In the genomic region with DNA sequence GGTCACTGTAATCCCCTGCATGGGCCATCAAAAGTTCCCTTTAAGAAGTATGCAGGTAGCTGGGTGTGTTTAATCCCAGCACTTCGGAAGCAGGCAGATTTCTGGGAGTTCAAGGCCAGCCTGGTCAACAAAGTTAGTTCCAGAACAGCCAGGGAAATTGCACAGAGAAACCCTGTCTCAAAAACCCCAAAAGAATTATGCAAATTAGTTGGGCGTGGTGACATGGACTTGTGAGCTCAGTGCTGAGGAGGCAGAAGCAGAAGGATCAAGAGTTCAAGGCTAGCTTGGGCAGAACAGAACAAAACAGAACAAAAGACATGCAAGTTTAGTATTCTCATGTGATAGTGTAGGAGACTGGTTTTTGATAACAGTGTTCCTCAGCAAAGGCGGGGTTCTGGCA, we compare ENCODE assay signal across 29 mouse cellular contexts. TPM values are rescaled to one million over a fixed set of nuclear protein-coding genes. Genes with fewer than 3 reads are reported as not detected.
DNase-seq lines count a peak whose midpoint lies in the region; ATAC-seq and TF ChIP-seq lines count a peak whose summit lies in the region.
"Had no signal": no experiment of that assay in that cellular context is flagged by ENCODE, and none has a peak within 500 bp of the region (broad histone marks: within the 10 kb centered on the region; RNA-seq: fewer than 3 reads in every experiment).

No protein-coding gene starts in this region.

- no peak for TF ChIP-seq CTCF in heart, adult 2 months (IDR thresholded peaks at IDR 0.05)

- 80% methylated on average over 3 of the region's 3 CpGs for WGBS in heart, adult 2 months
- WGBS in embryonic facial prominence, embryonic 15.5 days: 68% methylated on average over 3 of the region's 3 CpGs

- TF ChIP-seq POLR2A in heart, adult 2 months (IDR thresholded peaks at IDR 0.05; ENCODE audit: insufficient read depth, low read depth, low read length): no peak

- H3K4me2 ChIP-seq in embryonic facial prominence, embryonic 15.5 days (replicated peaks): no peak overlapping the region
- H3K4me2 ChIP-seq: forebrain, embryonic 12.5 days; hindbrain, embryonic 15.5 days; kidney, embryonic 15.5 days; liver, embryonic 15.5 days; neural tube, embryonic 15.5 days had no signal

- intact Hi-C loops in heart, adult 2 months (cut with DNase I): no loop called here

- H3K4me3 ChIP-seq in heart, adult 2 months: no peak overlapping the region
- no peak overlapping the region for H3K4me3 ChIP-seq in embryonic facial prominence, embryonic 15.5 days (replicated peaks)
- H3K4me3 ChIP-seq: forebrain, embryonic 12.5 days; heart, embryonic 10.5 days; hindbrain, embryonic 15.5 days; kidney, embryonic 15.5 days; limb, embryonic 15.5 days; liver, embryonic 15.5 days; neural tube, embryonic 15.5 days had no signal

- no peak overlapping the region for H3K9ac ChIP-seq in heart, adult 2 months (ENCODE audit: low read depth, low read length)
- no peak overlapping the region for H3K9ac ChIP-seq in embryonic facial prominence, embryonic 15.5 days
- H3K9ac ChIP-seq: forebrain, embryonic 12.5 days; hindbrain, embryonic 15.5 days; kidney, embryonic 15.5 days; limb, embryonic 15.5 days; liver, embryonic 15.5 days; neural tube, embryonic 15.5 days had no signal

- ATAC-seq in embryonic facial prominence, embryonic 15.5 days (ENCODE audit: insufficient number of reproducible peaks, low FRiP score, low TSS enrichment, low read depth): no peak
- ATAC-seq in megakaryocyte progenitor cell, adult 5-6 weeks (replicated peaks; ENCODE audit: poor library complexity): no peak
- ATAC-seq: intestine, embryonic 16.5 days; Patski had no signal

- peak; percentile 86 for DNase-seq in heart, adult 11 months
- no peak for DNase-seq in heart, adult 2 months
- peak; percentile 31 to 45 for DNase-seq in spleen, postnatal 36 days (ENCODE audit: low spot score in 2 of 2)
- DNase-seq in spleen, postnatal 14 days (ENCODE audit: low spot score in 2 of 2): no peak
- DNase-seq in kidney, postnatal 14 days: no peak
- DNase-seq: cerebellum, adult 11-12 months; cerebellum, postnatal 14 days; embryo, embryonic 11 days; heart, postnatal 4 days; thymus, postnatal 4 days had no signal

- TF ChIP-seq EP300 in heart, adult 2 months (IDR thresholded peaks at IDR 0.05; ENCODE audit: insufficient read depth, low read depth, low read length): no peak

- no peak overlapping the region for H3K27ac ChIP-seq in heart, adult 2 months
- H3K27ac ChIP-seq in embryonic facial prominence, embryonic 15.5 days (replicated peaks): peak overlapping the region; percentile 83
- H3K27ac ChIP-seq: kidney, embryonic 15.5 days; liver, embryonic 15.5 days; neural tube, embryonic 15.5 days had no signal

- H3K79me2 ChIP-seq in heart, adult 2 months (replicated peaks; ENCODE audit: control insufficient read depth, insufficient read depth, low read length): no peaks in the 10 kb centered on the region

- H3K27me3 ChIP-seq in heart, adult 2 months (ENCODE audit: control insufficient read depth, insufficient read depth, low read length): no peaks in the 10 kb centered on the region
- H3K27me3 ChIP-seq in embryonic facial prominence, embryonic 15.5 days: no peaks in the 10 kb centered on the region
- H3K27me3 ChIP-seq: forebrain, embryonic 12.5 days; hindbrain, embryonic 15.5 days; kidney, embryonic 15.5 days; limb, embryonic 15.5 days; liver, embryonic 15.5 days; neural tube, embryonic 15.5 days had no signal

- no peaks in the 10 kb centered on the region; the same call in 1 of the 2 replicates for H3K4me1 ChIP-seq in heart, adult 2 months (ENCODE audit: control insufficient read depth, insufficient read depth, low read length)
- H3K4me1 ChIP-seq in embryonic facial prominence, embryonic 15.5 days: peaks cover 6% of the 10 kb centered on the region; the same call in 1 of the 2 replicates
- H3K4me1 ChIP-seq: limb, embryonic 15.5 days; liver, embryonic 15.5 days had no signal

- no peaks in the 10 kb centered on the region for H3K36me3 ChIP-seq in heart, adult 2 months (ENCODE audit: control insufficient read depth, insufficient read depth, low read length)
- H3K36me3 ChIP-seq in embryonic facial prominence, embryonic 15.5 days: no peaks in the 10 kb centered on the region
- H3K36me3 ChIP-seq: forebrain, embryonic 12.5 days; heart, embryonic 10.5 days; hindbrain, embryonic 15.5 days; kidney, embryonic 15.5 days; limb, embryonic 15.5 days; liver, embryonic 15.5 days; neural tube, embryonic 15.5 days had no signal

- H3K9me3 ChIP-seq in embryonic facial prominence, embryonic 15.5 days (replicated peaks): no peaks in the 10 kb centered on the region
- H3K9me3 ChIP-seq: forebrain, embryonic 12.5 days; heart, embryonic 10.5 days; hindbrain, embryonic 15.5 days; kidney, embryonic 15.5 days; limb, embryonic 15.5 days; liver, embryonic 15.5 days; neural tube, embryonic 15.5 days had no signal

RNA-seq across cellular contexts. Expression of gene Msgn1, which starts 13.8 kb away (rescaled TPM):
- total RNA-seq in heart, adult 2 months (2021): not detected
- polyA plus RNA-seq in heart, adult 2 months (2012; rRNA removed): not detected in 2 replicates
- not detected in 2 replicates for polyA plus RNA-seq in embryonic facial prominence, embryonic 15.5 days (2015; fragmentation: Nextera tagmentation; extraction: Ambion mirVana)
- total RNA-seq in megakaryocyte progenitor cell, adult 5-6 weeks (2015): not detected in 2 replicates
- total RNA-seq in megakaryocyte progenitor cell, adult 5-6 weeks (2017): 0.71 TPM in 1 of 2 replicates, not detected in the other
- total RNA-seq: adrenal gland, postnatal 36 days; gastrocnemius, postnatal 10 days; heart, postnatal 4 days; layer of hippocampus, postnatal 14 days; left cerebral cortex, postnatal 10 days had no signal
- polyA plus RNA-seq: C2C12; forebrain, embryonic 12.5 days; frontal cortex, adult 2 months; heart, embryonic 10.5 days; hindbrain, embryonic 15.5 days; intestine, embryonic 16.5 days; kidney, embryonic 15.5 days; limb, embryonic 15.5 days; liver, embryonic 15.5 days; lung, postnatal 0 days; midbrain, embryonic 16.5 days; neural tube, embryonic 15.5 days; Patski had no signal

RNA-seq across cellular contexts. Expression of gene Gen1, which starts 43.0 kb away (rescaled TPM):
- 1 to 10 TPM in 1 of 2 experiments, under 1 TPM in 1; 0.78 to 1.1 TPM for total RNA-seq in heart, adult 2 months (2021)
- polyA plus RNA-seq in heart, adult 2 months (2012; rRNA removed): 0.16 and 0.23 TPM in 2 replicates
- polyA plus RNA-seq in embryonic facial prominence, embryonic 15.5 days (2015; fragmentation: Nextera tagmentation; extraction: Ambion mirVana): 5.8 and 6.4 TPM in 2 replicates
- total RNA-seq in megakaryocyte progenitor cell, adult 5-6 weeks (2015): 21.6 and 25.4 TPM in 2 replicates
- 17.1 and 28.3 TPM in 2 replicates for total RNA-seq in megakaryocyte progenitor cell, adult 5-6 weeks (2017)

RNA-seq across cellular contexts. Expression of gene Smc6, which starts 43.1 kb away (rescaled TPM):
- 10 to 100 TPM; 46.0 to 48.3 TPM for total RNA-seq in heart, adult 2 months (2021)
- polyA plus RNA-seq in heart, adult 2 months (2012; rRNA removed): 9.3 and 15.3 TPM in 2 replicates
- 148 and 172 TPM in 2 replicates for polyA plus RNA-seq in embryonic facial prominence, embryonic 15.5 days (2015; fragmentation: Nextera tagmentation; extraction: Ambion mirVana)
- total RNA-seq in megakaryocyte progenitor cell, adult 5-6 weeks (2015): 91.1 and 103 TPM in 2 replicates
- total RNA-seq in megakaryocyte progenitor cell, adult 5-6 weeks (2017): 90.7 and 119 TPM in 2 replicates

Comparison
In these comparisons a context has a peak if more than half of its experiments do, and no peak if none do; other contexts are left out.
1. DNase-seq: peak in heart, adult 11 months (single experiment) and spleen, postnatal 36 days (2 of 2); none in heart, adult 2 months (0 of 2), spleen, postnatal 14 days (0 of 2) and kidney, postnatal 14 days (single experiment).
2. RNA of gene Gen1, which starts 43.0 kb away (total RNA-seq): 17.1 to 28.3 TPM in megakaryocyte progenitor cell, adult 5-6 weeks; 0.78 to 1.1 TPM in heart, adult 2 months; every median in the first group is over 4 times any median in the second.